Mouse (Mus musculus) G1E (cell line): Measurements from ENCODE around the gene Aplf.

Experiments used
- CTCF ChIP-seq: IDR thresholded peaks from 2 replicates; pipeline ENCODE4 v1.5.1; 2012; ENCODE audit warnings: low read depth, low read length, inconsistent platforms, mixed read lengths
- GATA1 ChIP-seq: IDR thresholded peaks from 2 replicates; pipeline ENCODE4 v1.6.1; 2012; ENCODE audit warnings: borderline replicate concordance, low read length, inconsistent platforms, mixed read lengths
- GATA2 ChIP-seq: IDR thresholded peaks from 2 replicates; pipeline ENCODE4 v1.6.1; 2012; ENCODE audit warnings: low read depth, low read length, inconsistent platforms, borderline replicate concordance
- POLR2AphosphoS5 ChIP-seq: IDR thresholded peaks from 2 replicates; pipeline ENCODE4 v1.6.1; 2012; ENCODE audit warnings: low read depth, low read length, inconsistent platforms; ENCODE audit not compliant: insufficient replicate concordance

GRCm38 (mm10) chr6:87695947-87696346 lies 24.0 kb upstream of the Aplf start:
- no peak for TF ChIP-seq GATA2
- no peak for TF ChIP-seq CTCF
- TF ChIP-seq POLR2AphosphoS5: no peak
- no peak for TF ChIP-seq GATA1
